Mouse (Mus musculus) intestine, embryonic 16.5 days (tissue): ENCODE results near the gene 4933434E20Rik. TPM values are rescaled to one million over a fixed set of nuclear protein-coding genes. Genes with fewer than 3 reads are reported as not detected.

ENCODE experiments used
- ATAC-seq: fragments of 200-750 bp; cut with Nextera tagmentation; 2 replicates; pipeline ENCODE4 v1.8.0; 2017; ENCODE audit warnings: moderate TSS enrichment, moderate library complexity
- H3K27ac ChIP-seq: fragments of 300-500 bp; sonication (generic); 2 replicates; pipeline ENCODE4 v1.5.1; 2014; ENCODE audit warnings: mild to moderate bottlenecking, low read length
- H3K27me3 ChIP-seq: fragments of 300-500 bp; sonication (generic); replicated peaks from 2 replicates; pipeline ENCODE4 v1.6.1; 2014; ENCODE audit warnings: low read length, control low read depth, mixed read lengths; ENCODE audit not compliant: control insufficient read depth, insufficient read depth
- H3K36me3 ChIP-seq: fragments of 300-500 bp; sonication (generic); 2 replicates; pipeline ENCODE4 v1.6.1; 2014; ENCODE audit warnings: low read length, control low read depth; ENCODE audit not compliant: control insufficient read depth, insufficient read depth
- H3K4me1 ChIP-seq: fragments of 300-500 bp; sonication (generic); 2 replicates; pipeline ENCODE4 v1.6.1; 2014; ENCODE audit warnings: low read length, control low read depth, mixed read lengths; ENCODE audit not compliant: control insufficient read depth, insufficient read depth
- H3K4me2 ChIP-seq: fragments of 300-500 bp; sonication (generic); 2 replicates; pipeline ENCODE4 v1.6.1; 2014; ENCODE audit warnings: low read depth, low read length, control low read depth
- H3K4me3 ChIP-seq: fragments of 300-500 bp; sonication (generic); 2 replicates; pipeline ENCODE4 v1.5.1; 2014; ENCODE audit warnings: mild to moderate bottlenecking, low read length
- H3K9ac ChIP-seq: fragments of 300-500 bp; sonication (generic); 2 replicates; pipeline ENCODE4 v1.6.1; 2014; ENCODE audit warnings: low read depth, low read length
- H3K9me3 ChIP-seq: fragments of 300-500 bp; sonication (generic); 2 replicates; pipeline ENCODE4 v1.6.1; 2016; ENCODE audit warnings: low read length, control low read depth; ENCODE audit not compliant: control insufficient read depth
- WGBS: fragments of 180-500 bp; shearing (Covaris S2); extraction: QIAGEN DNeasy Blood & Tissue Kit; methylation state at CpG from one replicate; pipeline ENCODE4 v1.1.7; 2014; 5-methylcytosine and 5-hydroxymethylcytosine counted together
- microRNA counts: library from miRNA; unstranded; fragments of <30 nt; microRNA quantifications from one replicate; lab custom pipeline; 2016
- microRNA-seq: library from miRNA; unstranded; fragments of <30 nt; microRNA quantifications from one replicate; pipeline ENCODE4, GENCODE M21; 2016
- polyA plus RNA-seq: library from polyadenylated mRNA; unstranded; fragments of >200 nt; fragmentation: Nextera tagmentation; extraction: Ambion mirVana; gene quantifications from 2 replicates; pipeline ENCODE4 v1.2.1, GENCODE M21; 2015

4933434E20Rik gene
- polyA plus RNA-seq, 1 experiment from 2014 or later: 199 TPM

- ATAC-seq: no peak
- H3K36me3 ChIP-seq: no peaks in the 10 kb centered on the region
- no peak overlapping the region for H3K27ac ChIP-seq
- H3K4me2 ChIP-seq: no peak overlapping the region
- no peak overlapping the region for H3K4me3 ChIP-seq
- H3K4me1 ChIP-seq: no peaks in the 10 kb centered on the region
- H3K9me3 ChIP-seq: no peaks in the 10 kb centered on the region
- no peak overlapping the region for H3K9ac ChIP-seq
- no peaks in the 10 kb centered on the region for H3K27me3 ChIP-seq
- 86% methylated on average over 2 of the region's 2 CpGs for WGBS
Measured at GRCm38 (mm10) chr3:90114342-90114741, 62.9 kb downstream of the 4933434E20Rik start.

GRCm38 (mm10) chr3:90115526-90115925, 64.1 kb downstream of the 4933434E20Rik start:
- WGBS: 64% methylated on average over 3 of the region's 3 CpGs
- Histone ChIP-seq H3K4me1 (no peaks in the 10 kb centered on the region), H3K27ac (no peak overlapping the region), H3K36me3 (no peaks in the 10 kb centered on the region), H3K9ac (no peak overlapping the region), H3K9me3 (no peaks in the 10 kb centered on the region), H3K27me3 (no peaks in the 10 kb centered on the region), H3K4me2 (no peak overlapping the region), H3K4me3 (no peak overlapping the region)
- no peak for ATAC-seq

MicroRNA genes within 50 kb of the gene (microRNA counts, 519-probe panel; counts per million panel counts)
- microRNA mmu-miR-190b (lab: Ali Mortazavi, UCI): 2,980 counts per million, percentile 75 among the panel's probes with 10 or more counts

Small RNA genes within 50 kb of the gene (microRNA-seq; reads per million reads assigned to microRNA genes)
- gene Mir190b: 18.9 reads per million, percentile 29 among the genes with 10 or more reads in this experiment
- not detected for gene Mir7669

Other genes with a start within 250 kb of the 4933434E20Rik start
- gene She, start 220.3 kb upstream of the 4933434E20Rik start, polyA plus RNA-seq: 2.3 and 2.6 TPM in 2 replicates
- gene Il6ra, start 138.4 kb upstream of the 4933434E20Rik start, polyA plus RNA-seq: 3.0 and 3.4 TPM in 2 replicates
- gene Atp8b2, start 88.1 kb upstream of the 4933434E20Rik start, polyA plus RNA-seq: 6.2 and 6.9 TPM in 2 replicates
- gene Hax1, start 52.9 kb upstream of the 4933434E20Rik start, polyA plus RNA-seq: 124 and 135 TPM in 2 replicates
- gene Ubap2l, start 992 bp downstream of the 4933434E20Rik start, polyA plus RNA-seq: 122 and 146 TPM in 2 replicates
- gene Tpm3, start 21.0 kb downstream of the 4933434E20Rik start, polyA plus RNA-seq: 532 and 565 TPM in 2 replicates
- gene Nup210l, start 52.5 kb downstream of the 4933434E20Rik start, polyA plus RNA-seq: 0.16 and 0.17 TPM in 2 replicates
- 1,326 and 1,461 TPM in 2 replicates for gene Rps27, start 162.0 kb downstream of the 4933434E20Rik start, polyA plus RNA-seq
- 18.6 and 22.0 TPM in 2 replicates for gene Rab13, start 162.1 kb downstream of the 4933434E20Rik start, polyA plus RNA-seq
- 110 and 114 TPM in 2 replicates for gene Jtb, start 180.0 kb downstream of the 4933434E20Rik start, polyA plus RNA-seq
- gene Creb3l4, start 191.9 kb downstream of the 4933434E20Rik start, polyA plus RNA-seq: 16.0 and 18.9 TPM in 2 replicates
- gene Slc39a1, start 196.5 kb downstream of the 4933434E20Rik start, polyA plus RNA-seq: 94.5 and 127 TPM in 2 replicates
- gene Crtc2, start 202.5 kb downstream of the 4933434E20Rik start, polyA plus RNA-seq: 19.1 and 20.1 TPM in 2 replicates
- 2.3 and 2.4 TPM in 2 replicates for gene Dennd4b, start 213.5 kb downstream of the 4933434E20Rik start, polyA plus RNA-seq
- 6.4 and 8.9 TPM in 2 replicates for gene Gatad2b, start 241.5 kb downstream of the 4933434E20Rik start, polyA plus RNA-seq